Comparison of ENCODE assay signal across 22 mouse cellular contexts in genomic region chr6:16991996-16992591, GRCm38 (mm10).
DNase-seq lines count a peak whose midpoint lies in the region; ATAC-seq and TF ChIP-seq lines count a peak whose summit lies in the region.
"Had no signal": no experiment of that assay in that cellular context is flagged by ENCODE, and none has a peak within 500 bp of the region (broad histone marks: within the 10 kb centered on the region; RNA-seq: fewer than 3 reads in every experiment).

No protein-coding gene starts in this region.

- H3K9me3 ChIP-seq in forebrain, postnatal 0 days (ENCODE audit: low read length) = no peaks in the 10 kb centered on the region
- no peaks in the 10 kb centered on the region for H3K9me3 ChIP-seq in midbrain, embryonic 13.5 days
- H3K9me3 ChIP-seq: embryonic facial prominence, embryonic 15.5 days; hindbrain, embryonic 12.5 days; liver, embryonic 12.5 days had no signal

- peaks cover 4% of the 10 kb centered on the region for H3K27me3 ChIP-seq in forebrain, postnatal 0 days (ENCODE audit: insufficient read depth, low read length)
- peaks cover 4% of the 10 kb centered on the region; the same call in 1 of the 2 replicates for H3K27me3 ChIP-seq in midbrain, embryonic 13.5 days
- H3K27me3 ChIP-seq: hindbrain, embryonic 12.5 days; liver, embryonic 12.5 days had no signal

- no peak overlapping the region for H3K27ac ChIP-seq in forebrain, postnatal 0 days (ENCODE audit: low read depth, low read length)
- no peak overlapping the region for H3K27ac ChIP-seq in midbrain, embryonic 13.5 days
- H3K27ac ChIP-seq: embryonic facial prominence, embryonic 15.5 days; heart, adult 2 months; hindbrain, embryonic 12.5 days; liver, embryonic 12.5 days had no signal

- peak; percentile 19 for DNase-seq in embryo, embryonic 10.5 days (ENCODE audit: low spot score)
- no peak for DNase-seq in embryo, embryonic 10 days (ENCODE audit: low spot score)
- DNase-seq in brain, embryonic 14.5 days (ENCODE audit: low read depth) = peak; percentile 79
- peak; percentile 59 for DNase-seq in forebrain, postnatal 0 days
- DNase-seq in neural tube, embryonic 10.5 days (ENCODE audit: extremely low spot score, low spot score) = no peak
- DNase-seq in gastrocnemius, adult 8-10 months (ENCODE audit: low spot score in 2 of 2) = no peak
- no peak for DNase-seq in adrenal gland, postnatal 10 days
- DNase-seq: adrenal gland, postnatal 36 days; cerebellum, adult 11 months; cerebellum, adult 9-11 months; gastrocnemius, postnatal 25 days; heart, adult 2 months; kidney, adult 11 months; kidney, postnatal 4 days; lung, adult 18-20 months; lung, postnatal 10 days; right cerebral cortex, postnatal 25 days; spleen, adult 18-20 months had no signal

- no peak for TF ChIP-seq CTCF in brain, embryonic 14.5 days (IDR thresholded peaks at IDR 0.05; ENCODE audit: borderline replicate concordance, extremely low read depth, insufficient read depth, insufficient read length)
- no peak for TF ChIP-seq CTCF in forebrain, postnatal 0 days (IDR thresholded peaks at IDR 0.05; ENCODE audit: low read depth)

- ATAC-seq in forebrain, postnatal 0 days = no peak
- ATAC-seq in midbrain, embryonic 13.5 days = peak; percentile 44
- ATAC-seq: liver, embryonic 12.5 days had no signal

- 0 out of 2 replicates have a peak overlapping the region, but pooled peaks have one; percentile 2 for H3K4me3 ChIP-seq in forebrain, postnatal 0 days (ENCODE audit: low read depth, low read length)
- peak overlapping the region; percentile 22 for H3K4me3 ChIP-seq in midbrain, embryonic 13.5 days (replicated peaks)
- H3K4me3 ChIP-seq: embryonic facial prominence, embryonic 15.5 days; heart, adult 2 months; hindbrain, embryonic 12.5 days; liver, embryonic 12.5 days had no signal

- no peaks in the 10 kb centered on the region for H3K36me3 ChIP-seq in forebrain, postnatal 0 days (ENCODE audit: insufficient read depth)
- H3K36me3 ChIP-seq in midbrain, embryonic 13.5 days = no peaks in the 10 kb centered on the region
- H3K36me3 ChIP-seq: embryonic facial prominence, embryonic 15.5 days; hindbrain, embryonic 12.5 days; liver, embryonic 12.5 days had no signal

- H3K9ac ChIP-seq in forebrain, postnatal 0 days = no peak overlapping the region
- no peak overlapping the region for H3K9ac ChIP-seq in midbrain, embryonic 13.5 days (replicated peaks)
- H3K9ac ChIP-seq: embryonic facial prominence, embryonic 15.5 days; hindbrain, embryonic 12.5 days; liver, embryonic 12.5 days had no signal

- peak overlapping the region; percentile 25; the same call in 1 of the 2 replicates for H3K4me2 ChIP-seq in forebrain, postnatal 0 days (ENCODE audit: low read depth)
- peak overlapping the region; percentile 44 for H3K4me2 ChIP-seq in midbrain, embryonic 13.5 days (replicated peaks)
- H3K4me2 ChIP-seq: embryonic facial prominence, embryonic 15.5 days; hindbrain, embryonic 12.5 days; liver, embryonic 12.5 days had no signal

- H3K4me1 ChIP-seq in forebrain, postnatal 0 days (ENCODE audit: insufficient read depth) = no peaks in the 10 kb centered on the region
- H3K4me1 ChIP-seq in midbrain, embryonic 13.5 days (replicated peaks) = peaks cover 12% of the 10 kb centered on the region
- H3K4me1 ChIP-seq: embryonic facial prominence, embryonic 15.5 days; liver, embryonic 12.5 days had no signal

- no peak for TF ChIP-seq POLR2A in brain, embryonic 14.5 days (IDR thresholded peaks at IDR 0.05; ENCODE audit: borderline replicate concordance, extremely low read depth, insufficient read depth, insufficient read length, poor library complexity, severe bottlenecking)

- WGBS in forebrain, postnatal 0 days = 14% methylated on average over 15 of the region's 15 CpGs
- 17% methylated on average over 15 of the region's 15 CpGs for WGBS in midbrain, embryonic 13.5 days

Comparison
In these comparisons a context has a peak if more than half of its experiments do, and no peak if none do; other contexts are left out.
1. DNase-seq: peak in embryo, embryonic 10.5 days (single experiment), brain, embryonic 14.5 days (single experiment) and forebrain, postnatal 0 days (single experiment); none in embryo, embryonic 10 days (single experiment), neural tube, embryonic 10.5 days (single experiment), gastrocnemius, adult 8-10 months (0 of 2) and adrenal gland, postnatal 10 days (single experiment).